Mouse (Mus musculus) left cerebral cortex, postnatal 14 days (tissue): ENCODE results near the gene Tmem198b. TPM values are rescaled to one million over a fixed set of nuclear protein-coding genes. Genes with fewer than 3 reads are reported as not detected.
"Not testable (repeated sequence)": the region's sequence is repeated elsewhere in the genome, so short reads cannot be mapped to it uniquely, and the experiment has no call there.

ENCODE experiments used
- DNase-seq, 2 experiments: peaks; one replicate each; pipeline ENCODE4 v3.0.0; 2021 to 2022; ENCODE audit warnings: low spot score in 2 of 2, mixed read lengths in 1 of 2
- intact Hi-C: fragments of 180-260 bp; cut with DNase I; formaldehyde crosslinking; loops from one replicate; pipeline ENCODE4 v1.15.1; 2025
- long read RNA-seq, 2 experiments: library from polyadenylated mRNA; stranded (forward); transcript quantifications; one replicate each; pipeline ENCODE4 v2.0.0; 2021
- total RNA-seq, 2 experiments: library from RNA; stranded (reverse); gene quantifications; 2 replicates each; pipeline ENCODE4 v1.2.3; 2021

The Tmem198b gene
- 10 to 100 TPM; 10.4 to 11.6 TPM for total RNA-seq
- long read RNA-seq, experiment 1, partial matches to known transcripts = 0 of 1 reads
- long read RNA-seq, experiment 1, other reads (novel, unspliced or antisense) = 1 of 1 reads
- long read RNA-seq, experiment 2, partial matches to known transcripts = 0 of 3 reads
- long read RNA-seq, experiment 2, other reads (novel, unspliced or antisense) = 3 of 3 reads

GRCm38 (mm10) chr10:128804271-128805091, at the start of gene Tmem198b:
Gene Tmem198b (minus strand): TSS chr10:128804370.
- intact Hi-C loops = loop anchor here (1.0 kb wide), 1 partner anchor 56 kb away; no protein-coding TSS in a partner anchor
- DNase-seq = peak; percentile 69 to 80

- intact Hi-C loops = no loop called here
- no peak for DNase-seq
Measured at GRCm38 (mm10) chr10:128850339-128850738, 46.2 kb upstream of the Tmem198b start.

DNA sequence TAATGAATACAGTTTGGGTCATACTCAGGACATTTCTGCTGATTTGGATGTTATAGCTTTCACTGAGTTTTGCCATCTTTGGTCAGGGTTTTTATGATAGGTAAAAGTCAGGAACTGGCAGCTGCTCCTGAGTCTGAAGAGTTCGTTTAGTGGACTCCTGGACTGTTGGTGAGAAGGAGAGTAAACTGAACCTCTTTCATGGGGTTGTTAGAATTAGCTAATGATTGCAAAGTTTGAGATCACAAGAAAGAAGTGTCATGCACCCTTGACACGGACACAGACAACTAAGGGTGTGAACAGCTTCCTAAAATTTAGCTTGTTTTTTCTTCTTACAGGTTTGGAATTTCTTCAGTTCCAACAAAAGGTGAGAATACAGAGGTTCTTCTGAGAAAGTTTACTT, 44.3 kb upstream of the Tmem198b start:
- intact Hi-C loops = loop anchor here (5.0 kb wide), 1 partner anchor 129 kb away; no protein-coding TSS in a partner anchor
- no peak for DNase-seq

DNA sequence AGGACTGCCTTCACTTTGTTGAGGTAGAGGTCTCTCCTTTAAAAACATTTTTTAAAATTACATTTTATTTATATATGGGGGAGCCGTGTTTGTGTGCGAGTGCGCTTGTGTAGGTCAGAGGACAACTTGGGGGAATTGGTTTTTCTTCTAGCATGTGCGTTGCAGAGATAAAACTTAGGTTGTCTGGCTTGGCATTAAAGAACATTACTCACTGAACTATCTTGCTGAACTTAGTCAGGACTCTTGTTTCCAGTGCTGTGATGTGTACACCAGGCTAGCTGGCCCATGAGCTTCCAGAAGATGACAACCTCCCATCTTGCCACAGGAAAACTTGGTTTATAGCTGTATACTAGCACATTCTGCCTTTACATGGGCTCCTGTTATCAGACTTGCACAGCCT, 42.5 kb upstream of the Tmem198b start:
- intact Hi-C loops = loop anchor here (5.0 kb wide), 1 partner anchor 131 kb away; no protein-coding TSS in a partner anchor
- DNase-seq = no peak

DNA sequence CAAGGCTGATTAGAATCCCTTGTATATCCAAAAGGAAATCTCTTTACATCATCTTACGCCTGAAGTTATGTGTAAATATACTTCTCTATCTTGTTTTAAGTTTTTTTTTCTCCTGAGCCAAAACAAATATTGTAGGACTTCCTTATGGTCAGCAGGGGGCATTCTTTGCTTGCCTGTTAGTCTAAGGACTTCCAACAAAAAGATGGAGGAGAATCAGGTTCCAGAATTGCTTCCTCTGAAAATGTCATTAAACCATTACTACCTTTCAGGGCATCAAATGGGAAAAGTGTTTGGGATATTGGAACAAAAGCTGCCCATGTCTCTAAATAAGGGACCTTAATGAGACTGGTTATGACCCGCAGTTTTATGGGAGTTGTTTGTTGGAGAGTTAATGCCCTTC, 41.3 kb upstream of the Tmem198b start:
- DNase-seq = peak; percentile 24 to 33
- intact Hi-C loops = loop anchor here (2.0 to 5.0 kb wide), 2 partner anchors 49 to 132 kb away; no protein-coding TSS in a partner anchor

DNA sequence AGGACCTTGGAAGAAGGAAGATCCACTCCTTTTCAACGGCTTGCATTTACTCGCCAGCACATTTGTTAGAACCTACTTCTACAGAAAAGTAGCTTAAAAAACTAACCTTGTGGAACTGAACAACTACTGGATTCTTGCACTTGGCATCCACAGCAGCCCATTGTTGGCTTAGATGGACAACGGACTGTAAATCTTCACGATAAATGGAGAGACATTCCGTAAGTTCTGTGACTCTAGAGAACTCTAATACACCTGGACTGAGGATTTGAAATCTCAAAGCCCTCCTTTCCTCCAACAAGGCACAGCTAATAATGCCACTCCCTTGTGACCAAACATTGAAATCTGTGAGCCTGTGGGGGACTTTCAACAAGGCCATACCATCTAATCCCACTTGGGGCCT, 39.1 kb upstream of the Tmem198b start:
- intact Hi-C loops = no loop called here

GRCm38 (mm10) chr10:128840612-128841011, 36.4 kb upstream of the Tmem198b start:
- DNase-seq = no peak
- intact Hi-C loops = no loop called here

More for the DNA sequence above, 39.1 kb upstream of the Tmem198b start:
- no peak for DNase-seq

GRCm38 (mm10) chr10:128839434-128839833, 35.3 kb upstream of the Tmem198b start:
- no peak for DNase-seq
- intact Hi-C loops = no loop called here

DNA sequence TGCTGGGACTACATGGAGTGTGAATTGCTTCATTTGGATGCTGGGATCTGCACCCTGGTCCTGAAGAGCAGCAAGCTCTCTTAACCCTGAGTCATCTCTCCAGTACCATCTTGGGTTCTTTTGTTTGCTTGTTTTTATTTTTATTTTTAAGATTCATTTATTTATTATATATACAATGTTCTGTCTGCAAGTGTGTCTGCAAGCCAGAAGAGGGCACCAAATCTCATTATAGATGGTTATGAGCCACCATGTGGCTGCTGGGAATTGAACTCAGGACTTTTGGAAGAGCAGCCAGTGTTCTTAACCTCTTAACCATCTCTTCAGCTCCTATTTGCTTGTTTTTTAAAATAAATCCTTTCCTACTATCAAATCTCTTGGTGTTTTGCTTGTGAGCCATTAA, 33.2 kb upstream of the Tmem198b start:
- DNase-seq = no peak
- intact Hi-C loops = no loop called here

DNA sequence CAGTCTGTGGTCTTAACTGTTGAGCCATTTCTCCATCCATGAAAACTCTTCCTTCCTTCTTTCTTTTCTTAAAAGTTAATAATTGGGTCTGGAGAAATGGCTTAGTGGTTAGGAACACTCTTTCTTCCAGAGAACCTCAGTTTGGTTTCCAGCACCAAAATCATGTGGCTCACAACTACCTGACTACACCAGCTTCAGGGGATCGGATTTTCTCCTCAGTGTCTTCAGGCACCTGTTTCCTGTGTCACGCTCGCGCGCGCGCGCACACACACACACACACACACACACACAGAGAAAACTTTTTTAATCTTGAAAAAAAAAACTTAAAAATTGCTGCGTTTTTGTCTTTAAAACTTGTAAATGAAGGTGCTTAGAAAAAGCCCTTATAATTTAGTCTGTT, 19.7 kb upstream of the Tmem198b start:
- no peak for DNase-seq
- intact Hi-C loops = no loop called here

DNA sequence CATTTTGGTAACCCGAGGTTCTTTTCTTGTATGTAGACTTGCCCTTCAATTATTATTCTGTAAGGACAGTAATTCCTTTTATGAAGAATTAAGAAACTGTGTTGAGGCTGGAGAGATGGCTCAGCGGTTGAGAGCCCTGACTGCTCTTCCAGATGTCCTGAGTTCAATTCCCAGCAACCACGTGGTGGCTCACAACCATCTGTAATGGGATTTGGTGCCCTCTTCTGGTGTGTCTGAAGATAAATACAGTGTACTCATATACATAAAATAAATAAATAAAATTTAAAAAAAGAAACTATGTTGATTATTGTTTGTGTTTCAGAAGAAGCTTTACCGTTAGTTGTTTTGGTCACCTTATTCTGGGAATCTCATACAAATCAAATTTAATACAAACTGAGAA, 18.9 kb upstream of the Tmem198b start:
- DNase-seq, intact Hi-C loops: not testable (repeated sequence)

DNA sequence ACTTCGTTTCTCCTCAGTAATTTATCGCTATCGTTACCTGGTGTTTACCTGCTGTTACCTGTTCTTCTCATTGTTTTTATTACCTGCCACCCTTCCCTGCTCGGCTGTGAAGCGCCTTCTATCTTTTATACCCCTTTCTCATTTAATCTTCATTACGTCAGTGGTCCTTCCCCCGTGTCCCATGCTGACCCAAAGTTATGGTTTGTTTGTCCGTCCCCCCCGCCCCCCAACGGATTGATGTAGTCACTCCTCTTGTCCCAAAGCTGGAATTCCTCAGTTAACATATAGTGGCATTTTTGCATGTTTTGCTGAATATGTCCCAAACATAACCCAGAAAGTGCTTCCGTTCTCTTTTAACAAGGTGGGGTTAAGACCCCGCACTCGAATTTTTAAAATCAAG, 18.0 kb upstream of the Tmem198b start:
- intact Hi-C loops = no loop called here
- DNase-seq = no peak

DNA sequence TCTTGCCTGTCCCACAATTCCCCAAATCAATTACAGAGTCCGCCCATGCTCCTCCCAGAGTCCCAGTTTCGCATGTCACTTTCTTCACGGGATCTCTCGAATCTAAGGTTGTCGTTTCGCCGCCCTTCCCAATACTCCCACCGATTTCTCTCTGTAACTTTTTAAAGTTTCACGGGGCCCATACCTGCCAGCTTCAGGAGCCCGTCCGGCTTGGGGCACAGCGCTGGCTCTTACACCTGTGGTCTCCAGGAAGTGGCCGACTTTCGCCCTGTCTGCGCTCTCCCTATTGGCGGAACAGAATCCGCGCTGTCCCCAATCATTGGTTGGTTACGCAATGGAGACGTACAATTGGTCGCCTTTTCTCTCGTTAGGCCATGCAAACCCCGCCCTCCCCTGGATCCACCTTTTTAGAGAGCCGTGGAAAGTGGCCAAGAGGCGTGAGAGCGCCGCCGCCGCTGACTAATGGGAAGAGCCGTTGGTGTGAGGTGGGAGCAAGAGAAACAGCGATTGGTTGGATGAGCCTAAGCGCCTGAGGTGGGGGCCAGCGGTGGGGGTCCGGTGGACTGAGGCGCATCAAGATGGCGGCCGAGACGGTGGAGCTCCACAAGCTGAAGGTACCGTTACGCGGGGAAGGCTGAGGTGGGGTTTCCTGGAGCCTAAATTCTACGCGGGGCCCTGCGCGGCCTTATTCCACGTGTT, 17.3 kb upstream of the Tmem198b start, which contains the start of gene Ormdl2:
Gene Ormdl2, minus strand, starts transcription at position 288 of the 699 bp plus-strand sequence.
- intact Hi-C loops = no loop called here
- peak; percentile 99 to 100 for DNase-seq

DNA sequence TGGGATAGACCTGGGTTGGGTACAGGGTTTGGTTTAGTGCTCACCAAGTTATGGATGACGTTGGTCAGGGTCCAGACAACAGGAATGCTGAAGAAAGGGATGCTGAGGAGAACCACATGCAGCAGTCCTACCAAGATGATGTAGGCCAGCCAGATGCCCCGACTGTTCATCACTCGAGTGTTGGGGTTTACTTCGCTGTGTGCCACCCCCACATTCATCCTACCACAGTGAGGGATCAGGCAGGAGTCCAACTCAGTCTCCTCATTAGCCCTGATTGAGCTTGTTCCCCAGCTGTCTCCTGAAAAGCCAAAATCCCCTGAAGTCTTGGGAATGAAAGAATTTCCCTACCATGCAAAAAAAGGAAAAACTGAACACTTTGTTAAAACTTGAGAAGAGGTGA, 16.0 kb upstream of the Tmem198b start:
- intact Hi-C loops = no loop called here
- DNase-seq = no peak

- DNase-seq = no peak
Measured at GRCm38 (mm10) chr10:128817033-128817432, 12.9 kb upstream of the Tmem198b start, which contains the start of gene Sarnp. Gene Sarnp (plus strand): TSS chr10:128817333.

DNA sequence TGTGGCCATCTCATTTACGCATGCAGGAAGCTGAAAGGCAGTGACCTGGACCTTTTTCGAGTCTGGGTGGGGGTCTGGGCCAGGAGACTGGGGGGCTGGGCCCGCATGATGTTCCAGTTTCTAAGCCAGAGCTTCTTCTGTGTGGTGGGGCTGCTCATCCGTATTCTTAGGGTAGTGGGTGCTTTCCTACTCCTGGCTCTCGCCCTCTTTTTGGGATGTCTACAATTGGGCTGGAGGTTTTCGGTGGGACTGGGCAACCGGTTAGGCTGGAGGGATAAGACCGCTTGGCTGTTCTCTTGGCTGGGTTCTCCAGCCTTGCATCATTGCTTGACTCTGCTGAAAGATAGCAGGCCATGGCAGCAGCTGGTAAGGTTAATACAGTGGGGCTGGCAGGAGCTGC, 2.8 kb upstream of the Tmem198b start:
- no peak for DNase-seq
- intact Hi-C loops = no loop called here

More at GRCm38 (mm10) chr10:128817033-128817432, 12.9 kb upstream of the Tmem198b start, which contains the start of gene Sarnp:
- intact Hi-C loops = no loop called here

GRCm38 (mm10) chr10:128806086-128806485, 1.9 kb upstream of the Tmem198b start:
- intact Hi-C loops = no loop called here
- DNase-seq = no peak

DNA sequence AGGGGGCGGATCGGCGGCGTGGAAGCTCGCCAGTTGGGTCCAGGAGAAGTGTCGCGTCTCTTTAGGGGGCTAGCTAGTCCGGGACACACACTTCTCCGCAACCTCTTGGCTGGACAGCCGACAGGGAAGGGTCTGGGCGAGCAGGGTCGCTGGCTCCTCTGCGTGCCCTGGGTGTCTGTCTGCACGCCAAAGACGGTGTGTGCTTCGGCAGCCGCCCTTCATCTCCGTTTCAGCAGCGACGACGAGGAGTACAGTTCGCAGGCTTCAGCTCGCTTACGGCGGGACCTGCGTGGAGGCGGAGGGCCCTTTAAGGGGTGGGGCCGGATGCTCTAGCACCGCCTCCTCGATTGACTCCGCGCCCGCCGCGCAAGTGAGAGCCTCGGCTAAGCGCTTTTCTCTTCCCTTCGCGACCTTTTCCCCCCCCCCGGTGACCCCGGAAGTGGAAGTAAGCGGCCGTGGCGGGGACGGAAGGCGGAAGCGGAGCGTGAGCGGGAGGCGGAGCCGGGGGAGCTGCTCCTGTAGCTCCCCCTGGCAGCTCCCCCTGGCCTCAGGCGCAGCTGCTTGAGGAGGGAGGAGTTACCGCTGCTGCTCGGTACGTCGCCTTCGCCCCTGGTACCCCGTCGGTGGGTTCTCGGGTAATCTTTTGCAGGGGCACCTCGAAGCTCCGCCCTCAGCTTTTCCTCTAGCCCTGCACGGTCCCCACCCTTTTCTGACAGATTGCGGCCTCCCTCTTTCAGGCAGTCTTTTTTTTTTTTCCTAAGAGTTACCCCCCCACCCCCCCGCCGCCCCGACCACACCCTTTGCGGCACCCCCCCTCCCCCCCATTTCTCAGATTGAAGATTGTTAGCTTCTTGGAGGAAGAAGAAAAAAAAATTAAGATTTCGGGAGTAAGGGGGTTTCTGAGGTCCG, 1.2 kb upstream of the Tmem198b start:
- DNase-seq = peak; percentile 94 to 95
- intact Hi-C loops = loop anchor here (1.0 kb wide), 1 partner anchor 57 kb away; no protein-coding TSS in a partner anchor

DNA sequence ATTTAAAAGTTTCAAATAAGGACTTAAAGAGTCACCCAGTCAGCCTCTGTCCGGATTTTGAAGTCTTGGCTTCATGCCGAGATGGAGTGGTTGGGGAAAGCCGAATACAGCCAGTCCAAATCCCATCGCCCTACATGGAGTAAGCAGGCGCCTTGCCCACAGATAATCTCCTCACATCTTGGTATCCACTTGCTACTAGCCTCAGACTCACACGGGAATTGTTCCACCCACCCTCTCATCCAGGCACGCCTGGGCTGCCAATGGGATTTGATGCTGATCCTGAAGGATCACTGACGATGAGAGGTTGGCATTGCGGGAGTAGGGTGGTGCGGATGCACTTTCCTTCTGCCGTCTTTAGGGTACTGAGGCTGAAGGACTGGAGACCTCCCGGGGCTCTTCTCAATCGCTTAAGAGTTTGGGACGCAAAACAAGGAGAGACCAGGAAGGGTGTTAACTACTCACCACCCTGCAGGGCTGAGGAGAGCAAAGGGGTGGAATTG, 349 bp downstream of the Tmem198b start, which contains the start of gene Dnajc14:
Gene Dnajc14, plus strand, starts transcription at position 292 of the 500 bp plus-strand sequence.
- intact Hi-C loops = no loop called here
- DNase-seq = peak; percentile 71 to 89
